Mouse (Mus musculus): Measurements from ENCODE around the gene Lin52. TPM values are rescaled to one million over a fixed set of nuclear protein-coding genes. Genes with fewer than 3 reads are reported as not detected.

Gene Lin52
- polyA plus RNA-seq, 1 experiment from 2014 or later: 18.5 TPM

GRCm38 (mm10) chr12:84459845-84460244, 8.6 kb downstream of the Lin52 start:
- DNase-seq (ENCODE audit: low spot score): no peak
- Histone ChIP-seq H3K9ac (replicated peaks; ENCODE audit: low read depth) (no peak overlapping the region), H3K4me1 (ENCODE audit: insufficient read depth, low read depth, low read length) (no peaks in the 10 kb centered on the region), H3K4me3 (ENCODE audit: low read depth, low read length) (no peak overlapping the region), H3K36me3 (ENCODE audit: insufficient read depth, low read length) (peaks cover 11% of the 10 kb centered on the region; the same call in 1 of the 2 replicates), H3K9me3 (ENCODE audit: low read length) (no peaks in the 10 kb centered on the region), H3K27ac (ENCODE audit: low read length) (no peak overlapping the region), H3K4me2 (replicated peaks; ENCODE audit: low read depth, low read length) (no peak overlapping the region), H3K27me3 (replicated peaks; ENCODE audit: insufficient read depth, low read length) (no peaks in the 10 kb centered on the region)
- ATAC-seq: no peak
- TF ChIP-seq CTCF (IDR thresholded peaks at IDR 0.05) (peak; percentile 47), EP300 (IDR thresholded peaks at IDR 0.05) (no peak)
- WGBS: 41% methylated on average over 1 of the region's 1 CpGs

GRCm38 (mm10) chr12:84461416-84461815, 10.2 kb downstream of the Lin52 start:
- no peak overlapping the region for H3K27ac ChIP-seq (ENCODE audit: low read length)
- 85% methylated on average over 5 of the region's 5 CpGs for WGBS
- ATAC-seq (no peak), DNase-seq (ENCODE audit: low spot score) (no peak)
- H3K4me3 ChIP-seq (ENCODE audit: low read depth, low read length): no peak overlapping the region
- H3K4me1 ChIP-seq (ENCODE audit: insufficient read depth, low read depth, low read length): no peaks in the 10 kb centered on the region
- no peaks in the 10 kb centered on the region for H3K27me3 ChIP-seq (replicated peaks; ENCODE audit: insufficient read depth, low read length)
- TF ChIP-seq EP300 (IDR thresholded peaks at IDR 0.05) (no peak), CTCF (IDR thresholded peaks at IDR 0.05) (no peak)
- no peak overlapping the region for H3K4me2 ChIP-seq (replicated peaks; ENCODE audit: low read depth, low read length)
- no peaks in the 10 kb centered on the region for H3K9me3 ChIP-seq (ENCODE audit: low read length)
- H3K36me3 ChIP-seq (ENCODE audit: insufficient read depth, low read length): peaks cover 11% of the 10 kb centered on the region; the same call in 1 of the 2 replicates
- no peak overlapping the region for H3K9ac ChIP-seq (replicated peaks; ENCODE audit: low read depth)

GRCm38 (mm10) chr12:84462856-84463255, 11.6 kb downstream of the Lin52 start:
- H3K36me3 ChIP-seq (ENCODE audit: insufficient read depth, low read length): peaks cover 11% of the 10 kb centered on the region; the same call in 1 of the 2 replicates
- no peaks in the 10 kb centered on the region for H3K9me3 ChIP-seq (ENCODE audit: low read length)
- no peak overlapping the region for H3K27ac ChIP-seq (ENCODE audit: low read length)
- H3K27me3 ChIP-seq (replicated peaks; ENCODE audit: insufficient read depth, low read length): no peaks in the 10 kb centered on the region
- no peak for TF ChIP-seq CTCF (IDR thresholded peaks at IDR 0.05)
- TF ChIP-seq EP300 (IDR thresholded peaks at IDR 0.05): no peak
- no peak overlapping the region for H3K4me2 ChIP-seq (replicated peaks; ENCODE audit: low read depth, low read length)
- 94% methylated on average over 3 of the region's 3 CpGs for WGBS
- H3K4me1 ChIP-seq (ENCODE audit: insufficient read depth, low read depth, low read length): no peaks in the 10 kb centered on the region
- H3K4me3 ChIP-seq (ENCODE audit: low read depth, low read length): no peak overlapping the region
- DNase-seq (ENCODE audit: low spot score) (no peak), ATAC-seq (no peak)
- no peak overlapping the region for H3K9ac ChIP-seq (replicated peaks; ENCODE audit: low read depth)

- ATAC-seq (no peak), DNase-seq (ENCODE audit: low spot score) (peak; percentile 73)
- Histone ChIP-seq H3K27me3 (replicated peaks; ENCODE audit: insufficient read depth, low read length) (no peaks in the 10 kb centered on the region), H3K4me3 (ENCODE audit: low read depth, low read length) (no peak overlapping the region), H3K9ac (replicated peaks; ENCODE audit: low read depth) (no peak overlapping the region), H3K4me2 (replicated peaks; ENCODE audit: low read depth, low read length) (no peak overlapping the region), H3K36me3 (ENCODE audit: insufficient read depth, low read length) (peaks cover 6% of the 10 kb centered on the region; the same call in 1 of the 2 replicates), H3K27ac (ENCODE audit: low read length) (no peak overlapping the region), H3K9me3 (ENCODE audit: low read length) (no peaks in the 10 kb centered on the region), H3K4me1 (ENCODE audit: insufficient read depth, low read depth, low read length) (no peaks in the 10 kb centered on the region)
- TF ChIP-seq CTCF (IDR thresholded peaks at IDR 0.05) (peak; percentile 77), EP300 (IDR thresholded peaks at IDR 0.05) (no peak)
- WGBS: 0% methylated on average over 1 of the region's 1 CpGs
These were observed 17.5 kb downstream of the Lin52 start for GRCm38 (mm10) chr12:84468701-84469100.

DNA sequence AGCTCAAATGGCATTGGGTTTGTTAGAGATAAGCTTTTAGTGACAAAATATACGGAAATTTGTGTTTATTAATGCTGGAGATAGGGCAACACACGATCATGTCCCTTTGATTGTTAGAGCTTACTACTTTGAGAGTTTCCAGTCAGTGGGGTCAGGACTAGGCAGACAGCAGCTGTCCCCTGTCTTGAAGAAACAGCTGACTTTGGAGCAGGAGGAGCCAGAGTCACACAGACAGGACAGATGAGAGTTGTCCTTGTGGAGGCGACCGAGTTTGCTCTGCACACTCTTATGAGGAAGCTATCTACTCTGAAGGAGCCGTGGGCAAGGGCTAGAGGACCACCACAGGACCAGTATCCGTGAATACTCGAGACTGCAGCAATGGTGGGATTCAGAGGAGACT, 27.7 kb downstream of the Lin52 start:
- ATAC-seq (no peak), DNase-seq (ENCODE audit: low spot score) (no peak)
- no peaks in the 10 kb centered on the region for H3K9me3 ChIP-seq (ENCODE audit: low read length)
- no peak overlapping the region for H3K9ac ChIP-seq (replicated peaks; ENCODE audit: low read depth)
- no peaks in the 10 kb centered on the region for H3K4me1 ChIP-seq (ENCODE audit: insufficient read depth, low read depth, low read length)
- no peak overlapping the region for H3K4me3 ChIP-seq (ENCODE audit: low read depth, low read length)
- 81% methylated on average over 7 of the region's 7 CpGs for WGBS
- H3K36me3 ChIP-seq (ENCODE audit: insufficient read depth, low read length): no peaks in the 10 kb centered on the region
- H3K4me2 ChIP-seq (replicated peaks; ENCODE audit: low read depth, low read length): no peak overlapping the region
- TF ChIP-seq EP300 (IDR thresholded peaks at IDR 0.05) (no peak), CTCF (IDR thresholded peaks at IDR 0.05) (no peak)
- no peak overlapping the region for H3K27ac ChIP-seq (ENCODE audit: low read length)
- no peaks in the 10 kb centered on the region for H3K27me3 ChIP-seq (replicated peaks; ENCODE audit: insufficient read depth, low read length)

DNA sequence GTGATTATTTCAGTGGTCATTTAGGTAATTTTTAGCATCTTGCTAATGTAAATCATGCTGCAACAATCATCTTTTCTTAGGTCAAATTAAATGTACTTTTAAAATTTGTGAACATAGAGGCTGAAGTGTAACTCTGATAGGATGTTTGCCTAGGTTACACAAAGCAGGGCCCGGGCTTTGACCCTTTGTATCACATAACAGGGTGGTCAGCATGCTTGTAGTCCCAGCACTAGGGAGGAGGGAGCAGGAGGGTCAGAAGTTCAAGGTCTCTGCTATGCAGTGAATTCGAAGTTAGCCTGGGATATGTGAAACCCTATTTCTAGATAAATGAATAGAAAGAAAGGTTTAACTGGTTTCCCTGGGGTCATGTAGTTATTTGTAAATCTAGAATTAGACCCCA, 30.0 kb downstream of the Lin52 start:
- H3K4me2 ChIP-seq (replicated peaks; ENCODE audit: low read depth, low read length): no peak overlapping the region
- no peak overlapping the region for H3K9ac ChIP-seq (replicated peaks; ENCODE audit: low read depth)
- WGBS: 27% methylated on average over 2 of the region's 2 CpGs
- no peak for TF ChIP-seq EP300 (IDR thresholded peaks at IDR 0.05)
- no peaks in the 10 kb centered on the region for H3K9me3 ChIP-seq (ENCODE audit: low read length)
- H3K27ac ChIP-seq (ENCODE audit: low read length): no peak overlapping the region
- DNase-seq (ENCODE audit: low spot score) (no peak), ATAC-seq (no peak)
- no peaks in the 10 kb centered on the region for H3K27me3 ChIP-seq (replicated peaks; ENCODE audit: insufficient read depth, low read length)
- H3K4me3 ChIP-seq (ENCODE audit: low read depth, low read length): no peak overlapping the region
- H3K36me3 ChIP-seq (ENCODE audit: insufficient read depth, low read length): no peaks in the 10 kb centered on the region
- no peaks in the 10 kb centered on the region for H3K4me1 ChIP-seq (ENCODE audit: insufficient read depth, low read depth, low read length)
